Mouse (Mus musculus) cortical plate, adult 2 months (tissue): ENCODE data around the gene Pde6g. TPM values are rescaled to one million over a fixed set of nuclear protein-coding genes. Genes with fewer than 3 reads are reported as not detected.

Experiments used
- H3K27ac ChIP-seq: fragments of 200-500 bp; 2 replicates; pipeline ENCODE4 v1.5.1; 2012; ENCODE audit warnings: low read length, control low read depth, inconsistent platforms; ENCODE audit not compliant: insufficient read depth
- H3K4me1 ChIP-seq: fragments of 200-500 bp; 2 replicates; pipeline ENCODE4 v1.6.1; 2011; ENCODE audit warnings: low read length; ENCODE audit not compliant: control insufficient read depth, insufficient read depth
- H3K4me3 ChIP-seq: fragments of 200-500 bp; 2 replicates; pipeline ENCODE4 v1.5.1; 2011; ENCODE audit warnings: mild to moderate bottlenecking, low read length, control low read depth; ENCODE audit not compliant: insufficient read depth
- CTCF ChIP-seq: fragments of 200-500 bp; IDR thresholded peaks from 2 replicates; pipeline ENCODE4 v1.5.1; 2011; ENCODE audit warnings: mild to moderate bottlenecking, control low read depth, low read length; ENCODE audit not compliant: insufficient read depth; ENCODE audit errors: extremely low read depth
- POLR2A ChIP-seq: fragments of 200-500 bp; IDR thresholded peaks from 2 replicates; pipeline ENCODE4 v1.6.1; 2011; ENCODE audit warnings: mild to moderate bottlenecking, low read length, control low read depth; ENCODE audit not compliant: insufficient read depth; ENCODE audit errors: extremely low read depth
- polyA plus RNA-seq: library from polyadenylated mRNA; depleted of rRNA; stranded (reverse); fragments of >200 nt; gene quantifications from 2 replicates; pipeline ENCODE4 v1.2.3, GENCODE M21; 2012; rRNA removed

Pde6g gene
- polyA plus RNA-seq = 0.59 and 0.81 TPM in 2 replicates

DNA sequence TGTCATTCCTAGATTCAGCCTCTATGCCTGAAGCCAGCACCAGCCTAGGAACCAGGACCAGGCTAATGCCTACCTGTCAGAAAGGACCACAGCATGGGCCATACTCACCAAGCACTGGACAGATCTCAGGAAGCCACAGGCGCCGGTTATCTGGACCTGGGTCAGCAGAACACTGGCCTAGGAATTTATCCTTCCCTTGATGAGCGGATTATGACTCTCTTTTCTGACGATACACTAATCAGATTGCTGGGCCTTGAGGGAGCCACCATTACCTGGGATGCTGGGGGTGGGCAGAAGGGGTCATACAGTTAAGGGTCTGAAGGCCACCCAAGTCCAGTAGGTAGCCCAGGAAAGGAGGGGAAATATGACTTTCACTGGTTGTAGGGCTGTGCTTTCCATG is at the start of gene Pde6g:
Gene Pde6g (minus strand): TSS at position 195 of the 400 bp plus-strand sequence.
- Histone ChIP-seq H3K27ac (no peak within 1 kb of the TSS), H3K4me1 (no peaks in the 10 kb centered on the region; the same call in 1 of the 2 replicates), H3K4me3 (no peak within 1 kb of the TSS)
- TF ChIP-seq POLR2A = no peak
- TF ChIP-seq CTCF = no peak

DNA sequence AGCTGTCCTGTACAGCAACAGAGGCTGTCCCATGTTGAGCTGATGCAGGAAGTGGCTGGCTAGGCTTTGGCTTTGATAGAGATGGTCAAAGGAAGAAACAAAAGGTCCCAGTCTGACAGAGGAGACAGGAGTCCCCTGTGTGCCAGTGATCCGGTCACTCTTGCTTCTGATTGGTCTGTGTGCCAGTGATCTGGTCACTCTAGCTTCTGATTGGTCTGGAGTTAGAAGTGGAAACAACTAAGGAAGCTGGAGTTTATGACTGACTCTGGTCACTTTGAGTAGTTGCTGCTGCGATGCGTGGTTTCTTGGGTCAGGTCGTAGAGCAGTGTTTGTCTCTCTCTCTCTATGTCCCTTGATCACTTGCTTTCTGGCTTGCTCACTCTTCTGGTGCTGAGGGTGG is 48.4 kb upstream of the Pde6g start:
- Histone ChIP-seq H3K4me3 (no peak overlapping the region), H3K4me1 (no peaks in the 10 kb centered on the region), H3K27ac (no peak overlapping the region)
- TF ChIP-seq CTCF (no peak), POLR2A (no peak)

DNA sequence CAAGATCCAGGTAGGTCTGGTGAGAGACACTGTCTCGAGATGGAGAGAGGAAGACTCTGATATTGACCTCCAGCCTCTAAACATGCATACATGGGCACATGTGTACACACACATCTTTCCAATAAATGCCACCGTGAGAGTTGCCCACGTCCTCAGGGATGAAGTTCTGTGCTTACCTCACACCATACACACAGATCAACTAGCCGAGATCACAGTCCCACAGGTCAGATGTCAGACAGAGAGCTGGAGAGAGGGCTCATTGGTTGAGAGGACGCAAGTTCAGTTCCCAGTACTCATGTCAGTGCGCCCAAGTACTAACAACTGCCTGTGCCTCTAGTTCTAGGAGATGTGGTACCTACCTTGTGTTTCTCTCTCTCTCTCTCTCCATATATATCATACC is 47.7 kb upstream of the Pde6g start:
- no peak for TF ChIP-seq CTCF
- TF ChIP-seq POLR2A = no peak
- Histone ChIP-seq H3K4me3 (no peak overlapping the region), H3K27ac (no peak overlapping the region), H3K4me1 (no peaks in the 10 kb centered on the region)

DNA sequence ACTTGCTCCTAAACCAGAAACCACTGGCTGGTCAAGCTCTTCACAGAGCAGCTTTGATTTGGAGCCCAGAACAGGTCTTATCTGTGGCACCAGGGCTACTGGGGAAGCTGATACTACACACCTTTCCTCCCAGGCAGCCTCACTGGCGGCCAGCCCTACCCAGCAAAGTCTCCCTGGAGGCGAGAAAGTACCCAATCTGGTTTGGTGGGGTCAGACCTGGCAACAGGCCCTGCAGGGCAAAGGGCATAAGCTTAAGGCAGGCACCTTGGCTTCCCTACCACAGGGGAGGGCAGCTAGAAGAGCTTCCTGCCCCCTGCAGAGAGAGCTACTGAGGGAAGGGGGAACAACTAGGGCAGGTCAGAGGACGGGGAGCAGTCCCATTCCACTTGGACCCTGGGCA is 47.1 kb upstream of the Pde6g start:
- no peak overlapping the region for H3K4me3 ChIP-seq
- no peak overlapping the region for H3K27ac ChIP-seq
- H3K4me1 ChIP-seq = no peaks in the 10 kb centered on the region
- TF ChIP-seq CTCF (no peak), POLR2A (no peak)

DNA sequence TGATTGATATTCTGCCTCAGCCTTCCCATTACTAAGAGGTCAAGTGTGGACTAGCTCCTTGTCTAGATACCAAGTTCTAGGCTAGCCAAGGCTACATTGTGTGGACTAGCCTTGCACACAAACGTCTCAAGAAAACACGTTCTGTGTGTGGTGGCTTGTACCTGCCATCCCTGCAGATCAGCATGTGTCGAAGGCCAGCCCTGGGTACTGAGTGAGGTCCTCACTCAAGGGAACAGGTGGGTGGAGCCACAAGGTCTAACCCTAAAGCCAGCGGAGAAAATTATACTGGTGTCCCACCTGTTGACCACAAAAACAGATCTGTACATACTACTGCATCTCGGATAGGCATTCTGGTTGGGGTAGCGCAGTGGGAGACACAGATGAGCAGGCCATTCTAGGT is 46.6 kb upstream of the Pde6g start:
- Histone ChIP-seq H3K4me3 (no peak overlapping the region), H3K4me1 (no peaks in the 10 kb centered on the region), H3K27ac (no peak overlapping the region)
- TF ChIP-seq CTCF (no peak), POLR2A (no peak)

DNA sequence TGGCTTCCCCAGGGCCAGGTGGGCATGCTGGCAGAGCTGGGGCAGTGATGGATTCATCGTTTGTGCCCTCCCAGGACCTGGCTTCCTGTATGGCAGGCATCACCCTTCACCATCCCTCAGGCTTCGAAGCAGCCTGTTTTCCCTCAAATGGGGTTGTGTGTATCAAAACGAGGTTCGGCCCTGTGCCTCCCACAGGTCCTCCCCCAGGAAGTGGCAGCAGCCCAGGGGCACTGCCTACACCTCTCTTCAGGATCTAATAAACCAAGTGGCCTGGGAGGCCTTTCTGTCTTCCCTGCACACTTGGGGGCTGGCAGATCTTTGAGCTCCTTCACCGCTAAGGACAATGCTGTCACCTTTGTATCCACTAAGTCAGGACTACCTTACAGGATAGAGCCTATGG is 45.6 kb upstream of the Pde6g start:
- no peak for TF ChIP-seq CTCF
- no peak for TF ChIP-seq POLR2A
- H3K27ac ChIP-seq = no peak overlapping the region
- no peak overlapping the region for H3K4me3 ChIP-seq
- no peaks in the 10 kb centered on the region for H3K4me1 ChIP-seq

GRCm38 (mm10) chr11:120498226-120498625 is 44.9 kb upstream of the Pde6g start:
- Histone ChIP-seq H3K27ac (no peak overlapping the region), H3K4me1 (no peaks in the 10 kb centered on the region), H3K4me3 (no peak overlapping the region)
- TF ChIP-seq POLR2A (no peak), CTCF (no peak)

DNA sequence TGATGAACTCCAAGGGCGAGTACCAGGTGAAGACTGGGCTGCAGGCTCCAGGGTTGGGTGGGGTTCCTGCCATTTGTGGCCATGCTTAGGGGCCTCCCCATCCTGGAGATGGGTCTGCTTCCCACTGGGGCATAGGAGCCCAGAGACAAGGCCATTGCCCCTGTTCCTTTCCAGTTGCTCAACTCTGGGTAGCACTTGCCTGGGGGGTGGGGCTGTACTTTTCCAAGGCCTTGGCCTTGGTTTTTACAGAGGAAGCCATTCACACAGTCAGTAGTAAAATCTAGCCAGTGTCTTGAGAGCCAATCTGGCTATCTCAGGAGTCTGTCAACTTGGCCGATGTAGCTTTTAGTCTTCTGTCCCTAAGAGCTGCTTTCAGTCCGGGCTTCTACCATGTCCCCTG is 44.1 kb upstream of the Pde6g start:
- no peak overlapping the region for H3K27ac ChIP-seq
- TF ChIP-seq POLR2A = no peak
- H3K4me1 ChIP-seq = peaks cover 1% of the 10 kb centered on the region
- H3K4me3 ChIP-seq = no peak overlapping the region

DNA sequence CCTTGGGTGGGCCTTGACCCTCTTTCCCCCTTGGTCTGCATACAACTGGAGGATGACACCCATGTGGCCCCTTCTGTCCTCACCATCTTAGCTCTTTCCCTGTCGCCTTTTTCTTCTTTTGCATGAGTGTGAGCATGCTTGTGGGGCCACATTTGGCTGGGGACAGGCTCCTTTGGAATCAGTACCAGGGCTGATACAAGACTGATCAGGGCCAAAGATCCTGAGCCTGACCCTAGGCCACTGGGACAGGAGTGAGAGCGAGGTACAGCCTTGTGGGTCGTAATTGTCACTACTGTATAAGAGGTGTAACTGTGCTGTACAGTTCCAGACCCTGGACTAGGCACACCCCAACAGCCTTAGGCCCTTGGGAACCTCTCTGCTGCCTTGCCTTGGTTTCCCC is 40.6 kb upstream of the Pde6g start:
- Histone ChIP-seq H3K4me3 (no peak overlapping the region), H3K27ac (no peak overlapping the region), H3K4me1 (peaks cover 3% of the 10 kb centered on the region)
- TF ChIP-seq CTCF (no peak), POLR2A (no peak)

DNA sequence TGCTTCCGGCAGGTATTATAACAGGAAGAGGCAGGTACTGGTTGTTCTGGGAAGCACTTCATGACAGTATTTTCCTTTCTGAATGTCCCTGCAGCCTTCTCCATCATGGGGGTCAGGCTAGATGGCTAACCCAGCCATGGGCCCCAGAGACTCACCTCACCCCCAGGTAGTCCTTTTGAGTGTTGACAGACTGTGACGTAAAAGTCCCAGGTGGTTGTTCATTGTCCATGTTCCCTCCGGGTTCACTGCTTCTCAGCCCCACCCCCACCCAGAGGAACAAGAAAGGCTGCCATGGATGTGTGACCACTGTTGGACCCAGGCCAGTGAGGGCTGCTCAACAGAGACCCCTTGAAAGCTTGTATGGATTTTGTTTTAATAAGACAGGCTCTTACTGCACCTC is 40.1 kb upstream of the Pde6g start:
- peaks cover 3% of the 10 kb centered on the region for H3K4me1 ChIP-seq
- H3K4me3 ChIP-seq = no peak overlapping the region
- TF ChIP-seq POLR2A (no peak), CTCF (no peak)
- H3K27ac ChIP-seq = no peak overlapping the region

DNA sequence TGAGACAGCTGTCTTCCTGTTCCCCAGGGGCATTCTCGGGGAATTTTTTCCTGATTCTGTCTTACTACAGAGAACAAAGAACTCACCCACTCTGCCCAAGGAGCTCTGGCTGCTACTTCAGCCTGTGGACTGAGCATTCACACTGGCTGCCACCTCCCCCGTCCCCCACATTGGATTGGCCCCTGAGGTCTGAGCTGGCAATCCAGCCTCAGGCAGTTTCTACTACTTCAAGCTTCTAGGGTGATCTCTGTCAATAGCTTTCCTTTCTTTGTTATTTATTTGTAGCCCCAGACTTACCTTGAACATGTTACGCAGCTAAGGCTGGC is 39.5 kb upstream of the Pde6g start:
- no peak overlapping the region for H3K27ac ChIP-seq
- H3K4me1 ChIP-seq = peaks cover 3% of the 10 kb centered on the region
- TF ChIP-seq POLR2A = no peak
- no peak for TF ChIP-seq CTCF
- peak overlapping the region; percentile 48; the same call in 1 of the 2 replicates for H3K4me3 ChIP-seq
